Mouse (Mus musculus) layer of hippocampus, adult 2 months (tissue): ENCODE measurements at regions not wholly inside any gene's neighbourhood (a gene's known extent, or its start where the extent isn't known, plus 50 kb on each side); places are given as distances from the start of the nearest gene placed in this dataset.
A peak's percentile ranks its signal among the peaks of the same experiment; 100 is the strongest.

Experiments
- DNase-seq, 2 experiments: peaks; one replicate each; pipeline ENCODE4 v3.0.0; 2022; ENCODE audit warnings: low spot score in 2 of 2
- H3K27ac ChIP-seq: fragments of 200-600 bp; 2 replicates; pipeline ENCODE4 v1.8.1; 2022
- H3K4me3 ChIP-seq: fragments of 200-600 bp; 2 replicates; pipeline ENCODE4 v1.8.1; 2022; ENCODE audit warnings: mild to moderate bottlenecking
- CTCF ChIP-seq: fragments of 200-600 bp; conservative IDR thresholded peaks from 2 replicates; pipeline ENCODE4 v1.8.1; 2022; ENCODE audit warnings: antibody characterized with exemption, mild to moderate bottlenecking, moderate library complexity

DNA sequence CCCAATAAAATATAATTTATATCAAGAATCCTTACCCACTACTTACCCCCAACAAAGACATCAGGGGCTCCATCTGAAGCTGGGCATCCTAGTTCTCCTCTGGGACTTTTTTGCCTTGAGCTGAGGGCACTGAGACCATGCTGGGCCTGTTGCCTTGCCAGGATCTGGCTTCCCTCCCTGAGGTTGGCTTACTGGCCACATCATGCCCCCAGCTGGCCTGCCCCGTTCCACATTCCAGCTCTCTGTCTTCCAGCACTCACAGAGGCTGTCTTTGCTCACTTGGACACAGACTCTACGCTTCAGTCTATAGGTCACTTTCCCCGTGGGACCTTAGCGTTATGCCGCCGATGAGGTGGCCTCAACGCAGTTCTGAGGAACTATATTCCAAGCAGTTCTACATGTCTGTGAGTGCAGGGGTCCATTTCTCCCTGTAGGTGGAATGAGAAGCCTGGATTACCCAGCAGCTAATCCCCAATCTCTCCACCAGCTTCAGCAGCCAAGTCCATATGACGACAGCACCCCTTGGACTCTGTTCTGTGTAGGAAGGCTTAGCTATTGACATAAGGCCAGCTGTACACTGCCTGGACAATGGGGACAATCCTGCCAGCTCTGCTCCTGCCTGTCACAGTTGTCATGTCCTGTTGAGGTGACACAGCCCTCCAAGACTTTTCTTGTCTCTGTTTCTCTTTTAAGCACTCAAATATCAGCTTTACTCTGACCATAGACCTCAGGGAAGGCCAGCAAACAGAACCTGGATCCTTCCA lies 341.5 kb downstream of the Gadd45g start:
- TF ChIP-seq CTCF, result peak; percentile 17; the same call in 1 of the 2 replicates
- no peak overlapping the region for H3K4me3 ChIP-seq
- no peak for DNase-seq
- H3K27ac ChIP-seq, result no peak overlapping the region

DNA sequence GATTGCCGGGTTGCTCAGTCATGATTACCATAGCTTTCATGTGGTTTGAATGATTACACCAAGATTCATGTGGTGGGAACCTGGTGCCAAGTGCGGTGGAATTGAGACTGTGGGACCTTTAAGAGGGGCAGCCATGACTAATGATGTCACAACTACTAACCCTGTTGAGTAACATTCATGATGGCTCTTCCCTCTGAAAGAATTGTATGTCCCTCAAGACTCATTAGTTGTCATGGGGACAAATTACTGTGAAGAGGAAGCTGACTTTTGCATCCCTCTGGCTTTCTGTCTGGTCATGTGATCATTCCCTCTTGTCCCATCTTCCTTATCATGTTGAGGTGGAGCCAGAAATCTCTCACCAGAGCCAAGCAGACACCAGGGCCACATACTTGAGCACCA lies 342.1 kb downstream of the Gadd45g start:
- DNase-seq, result no peak
- no peak for TF ChIP-seq CTCF
- H3K27ac ChIP-seq, result no peak overlapping the region
- H3K4me3 ChIP-seq, result no peak overlapping the region

- DNase-seq, result no peak
- H3K4me3 ChIP-seq, result no peak overlapping the region
- H3K27ac ChIP-seq, result no peak overlapping the region
- no peak for TF ChIP-seq CTCF
These were observed 341.6 kb downstream of the Diras2 start for GRCm38 (mm10) chr13:52189382-52189923.

GRCm38 (mm10) chr13:52190256-52190655 lies 340.8 kb downstream of the Diras2 start:
- H3K27ac ChIP-seq, result no peak overlapping the region
- no peak for TF ChIP-seq CTCF
- H3K4me3 ChIP-seq, result no peak overlapping the region
- no peak for DNase-seq

GRCm38 (mm10) chr13:52190848-52191590 lies 340.1 kb downstream of the Diras2 start:
- Histone ChIP-seq H3K4me3 (no peak overlapping the region), H3K27ac (no peak overlapping the region)
- no peak for TF ChIP-seq CTCF
- no peak for DNase-seq

GRCm38 (mm10) chr13:52196917-52197316 lies 334.2 kb downstream of the Diras2 start:
- no peak for DNase-seq
- no peak for TF ChIP-seq CTCF

GRCm38 (mm10) chr13:52198649-52199348 lies 332.3 kb downstream of the Diras2 start:
- no peak overlapping the region for H3K27ac ChIP-seq
- DNase-seq, result no peak
- no peak overlapping the region for H3K4me3 ChIP-seq
- no peak for TF ChIP-seq CTCF

More at GRCm38 (mm10) chr13:52196917-52197316, 334.2 kb downstream of the Diras2 start:
- no peak overlapping the region for H3K4me3 ChIP-seq
- H3K27ac ChIP-seq, result no peak overlapping the region

DNA sequence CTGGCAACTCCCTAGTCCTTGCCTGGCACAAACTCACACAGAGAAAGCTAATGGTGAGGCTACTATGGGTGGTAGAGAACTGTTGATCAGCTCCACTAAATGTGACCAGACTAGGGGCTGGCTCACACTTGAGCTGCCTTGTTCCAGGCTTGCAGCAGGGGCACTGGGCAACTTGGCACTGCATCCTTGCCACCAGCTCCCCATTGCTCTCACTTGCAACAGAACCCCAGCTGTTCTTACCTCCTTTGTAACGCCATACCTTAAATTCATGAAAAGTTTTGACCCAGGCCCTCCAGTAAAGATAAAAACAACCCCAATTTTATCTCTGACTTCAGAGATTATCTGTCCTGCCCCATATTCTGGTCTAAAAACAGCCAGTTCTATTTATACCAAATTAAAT lies 328.7 kb downstream of the Diras2 start:
- DNase-seq, result no peak
- TF ChIP-seq CTCF, result no peak
- no peak overlapping the region for H3K27ac ChIP-seq
- no peak overlapping the region for H3K4me3 ChIP-seq

- no peak for TF ChIP-seq CTCF
- Histone ChIP-seq H3K27ac (no peak overlapping the region), H3K4me3 (no peak overlapping the region)
- DNase-seq, result no peak
These were observed 325.1 kb downstream of the Diras2 start for GRCm38 (mm10) chr13:52205951-52206350.

GRCm38 (mm10) chr13:52216343-52216742 lies 314.7 kb downstream of the Diras2 start:
- Histone ChIP-seq H3K4me3 (no peak overlapping the region), H3K27ac (no peak overlapping the region)
- no peak for DNase-seq
- no peak for TF ChIP-seq CTCF

- H3K4me3 ChIP-seq, result no peak overlapping the region
- no peak for DNase-seq
- H3K27ac ChIP-seq, result no peak overlapping the region
- no peak for TF ChIP-seq CTCF
These were observed 314.0 kb downstream of the Diras2 start for GRCm38 (mm10) chr13:52217066-52217465.

DNA sequence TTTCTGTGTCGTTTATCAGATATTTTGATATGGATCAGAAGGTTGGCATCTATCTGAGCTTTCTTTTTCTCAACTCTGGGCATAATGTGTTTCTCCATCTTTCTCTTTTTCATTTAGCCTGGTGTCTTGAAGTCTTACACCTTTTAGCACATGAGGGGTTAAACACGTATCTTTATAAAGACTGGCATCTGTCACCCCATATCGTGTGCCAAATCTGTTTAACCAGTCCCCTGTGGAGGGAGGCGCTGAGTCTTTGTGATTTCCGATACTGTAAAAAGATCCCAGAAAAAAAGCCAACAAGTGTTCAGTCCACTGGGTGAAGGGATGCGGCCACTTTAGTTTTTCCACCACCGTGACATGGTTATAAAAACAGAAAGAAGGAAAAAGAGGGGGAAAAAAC lies 313.3 kb downstream of the Diras2 start:
- Histone ChIP-seq H3K4me3 (no peak overlapping the region), H3K27ac (no peak overlapping the region)
- TF ChIP-seq CTCF, result no peak
- no peak for DNase-seq
